Mouse (Mus musculus): Measurements from ENCODE around the gene Maml2.

Maml2 gene

DNA sequence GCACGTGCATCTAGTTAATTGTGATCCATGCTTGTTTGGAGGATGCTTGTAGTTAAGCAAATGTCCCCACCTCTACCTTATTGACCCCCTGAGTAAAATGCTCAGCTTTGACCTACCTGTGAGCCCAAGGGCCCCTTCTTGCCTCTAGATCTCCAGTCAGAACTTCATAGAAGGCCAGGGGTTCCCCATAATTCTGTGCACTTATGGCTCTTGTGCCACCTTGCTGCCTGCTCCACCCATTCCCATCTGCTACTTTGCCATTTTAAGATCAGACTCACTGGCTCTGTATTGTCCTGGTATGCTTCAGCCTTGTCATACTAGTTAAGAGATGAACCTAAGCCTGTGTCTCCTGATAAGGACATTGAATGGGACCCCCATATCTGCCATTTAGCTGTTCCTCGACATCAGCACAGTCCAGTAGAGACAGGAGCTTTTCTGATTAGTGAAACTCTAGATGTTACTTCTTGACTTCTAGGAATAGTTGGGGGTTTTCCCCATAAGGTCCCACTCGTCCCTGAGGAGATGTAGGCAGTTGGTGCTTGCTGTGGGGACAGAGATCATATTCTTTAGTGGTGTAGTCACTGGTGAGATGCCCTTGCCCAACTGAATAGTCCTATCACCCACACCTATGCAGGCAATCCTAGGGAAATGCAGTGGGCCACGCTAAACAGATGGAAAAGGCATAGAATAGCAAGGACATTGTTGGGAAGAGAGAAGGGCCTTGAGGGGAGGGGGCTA, 301.0 kb downstream of the Maml2 start:
- in situ Hi-C loops (cut with MboI, MseI) = no loop called here

DNA sequence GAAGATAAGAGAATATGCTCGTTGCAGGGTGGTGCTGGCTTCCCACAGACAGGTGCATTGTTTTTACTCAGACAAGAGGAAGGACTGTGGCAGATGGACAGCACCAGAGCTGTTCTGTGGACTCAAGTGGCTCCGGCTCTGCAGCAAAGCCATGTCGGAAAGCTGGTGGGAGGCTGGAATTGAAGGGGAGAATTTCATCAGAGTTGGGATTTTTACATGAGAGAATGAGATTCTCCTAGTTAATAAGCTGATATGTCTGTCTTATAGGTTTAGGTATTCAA, 301.5 kb downstream of the Maml2 start:
- in situ Hi-C loops (cut with MboI, MseI) = no loop called here

DNA sequence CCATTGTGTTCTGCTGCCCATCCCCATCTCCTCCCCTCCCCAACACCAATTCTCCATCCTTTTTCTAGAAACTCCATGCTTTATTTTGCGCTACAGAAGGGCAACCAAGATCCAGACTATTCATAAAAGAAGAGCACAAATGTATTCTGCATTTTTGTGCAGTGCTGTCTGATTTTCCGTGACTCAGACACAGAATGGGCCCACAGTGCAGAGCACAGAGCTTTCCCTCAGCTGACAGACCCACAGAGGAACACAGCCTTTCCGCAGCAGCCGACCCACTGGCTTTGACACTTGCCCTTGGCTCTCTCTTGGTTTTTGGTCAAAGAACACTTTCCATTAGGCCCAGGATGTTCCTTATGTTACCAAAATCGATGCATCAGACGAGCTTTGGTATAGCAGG, 302.0 kb downstream of the Maml2 start:
- in situ Hi-C loops (cut with MboI, MseI) = no loop called here

DNA sequence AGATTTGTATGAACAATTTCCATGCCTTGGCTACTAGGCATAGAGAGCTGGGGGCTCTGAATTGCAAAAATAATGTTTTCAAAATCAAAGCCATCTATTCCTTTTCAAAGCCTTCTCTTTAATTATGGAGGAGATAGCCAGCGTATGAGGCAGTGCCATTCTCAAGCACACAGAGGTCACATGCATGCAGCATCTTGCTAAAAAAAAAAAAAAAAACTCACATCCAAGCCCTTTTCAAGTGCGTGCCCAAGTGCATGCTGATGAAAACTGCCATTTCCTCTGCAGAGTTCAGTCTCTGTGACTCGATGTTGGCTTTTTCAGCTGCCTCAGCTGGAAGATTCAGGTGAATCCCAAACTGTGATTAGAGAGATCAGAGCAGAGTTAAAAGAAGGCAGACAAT, 304.0 kb downstream of the Maml2 start:
- in situ Hi-C loops (cut with MboI, MseI) = no loop called here

DNA sequence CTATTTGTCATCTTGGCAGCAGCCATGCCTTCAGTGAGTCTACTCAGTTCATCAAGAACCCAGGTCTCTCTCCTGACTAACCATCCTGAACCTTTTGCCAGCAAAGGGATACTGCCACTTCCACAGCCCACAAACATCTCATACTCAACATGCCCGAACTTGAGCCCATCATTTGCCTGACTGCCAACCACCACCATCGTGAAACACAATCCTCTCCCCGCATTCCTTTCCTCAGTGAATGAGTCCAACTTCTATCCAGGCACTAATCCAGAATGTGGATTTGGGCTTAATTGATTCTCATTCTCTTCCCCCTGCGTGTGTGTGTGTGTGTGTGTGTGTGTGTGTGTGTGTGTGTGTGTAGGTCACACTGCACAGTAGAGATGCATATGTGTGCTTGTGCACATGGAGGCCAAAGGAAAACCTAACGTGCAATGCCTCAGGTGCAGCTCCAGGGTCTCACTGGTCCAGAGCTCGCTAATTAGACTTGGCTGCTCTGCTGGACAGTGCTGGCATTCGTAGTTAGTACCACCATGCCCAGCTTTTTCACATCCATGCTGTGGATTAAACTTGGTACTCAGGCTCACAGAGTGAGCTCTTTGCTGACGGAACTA, 305.9 kb downstream of the Maml2 start:
- in situ Hi-C loops (cut with MboI, MseI) = no loop called here

DNA sequence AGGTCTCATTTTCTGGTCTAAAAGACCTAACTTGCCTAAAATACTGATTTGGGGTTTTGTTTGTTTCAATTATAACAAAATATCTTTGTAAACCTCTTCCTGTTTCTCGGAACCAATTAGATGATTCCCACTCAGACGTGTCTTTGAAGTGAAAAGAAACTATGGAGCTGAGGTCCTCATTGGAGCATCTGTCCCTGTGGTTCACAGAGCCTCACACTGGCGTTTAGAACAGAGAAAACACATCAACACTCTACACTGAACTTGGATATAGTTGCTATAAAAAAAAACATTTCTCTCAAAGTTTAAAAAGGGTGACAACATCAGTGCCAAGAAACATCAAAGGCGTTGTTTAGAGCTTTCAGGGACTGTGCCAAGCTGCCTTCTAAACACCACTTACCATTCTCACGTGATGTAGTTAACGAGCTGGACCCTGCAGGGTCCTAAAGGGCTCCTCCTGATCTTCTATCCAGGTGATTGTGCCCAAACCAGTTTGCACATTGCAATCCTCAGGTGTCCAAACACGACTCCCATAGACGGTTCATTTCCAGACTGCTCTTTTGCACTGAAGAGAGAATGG, 309.9 kb downstream of the Maml2 start:
- in situ Hi-C loops (cut with MboI, MseI) = no loop called here

DNA sequence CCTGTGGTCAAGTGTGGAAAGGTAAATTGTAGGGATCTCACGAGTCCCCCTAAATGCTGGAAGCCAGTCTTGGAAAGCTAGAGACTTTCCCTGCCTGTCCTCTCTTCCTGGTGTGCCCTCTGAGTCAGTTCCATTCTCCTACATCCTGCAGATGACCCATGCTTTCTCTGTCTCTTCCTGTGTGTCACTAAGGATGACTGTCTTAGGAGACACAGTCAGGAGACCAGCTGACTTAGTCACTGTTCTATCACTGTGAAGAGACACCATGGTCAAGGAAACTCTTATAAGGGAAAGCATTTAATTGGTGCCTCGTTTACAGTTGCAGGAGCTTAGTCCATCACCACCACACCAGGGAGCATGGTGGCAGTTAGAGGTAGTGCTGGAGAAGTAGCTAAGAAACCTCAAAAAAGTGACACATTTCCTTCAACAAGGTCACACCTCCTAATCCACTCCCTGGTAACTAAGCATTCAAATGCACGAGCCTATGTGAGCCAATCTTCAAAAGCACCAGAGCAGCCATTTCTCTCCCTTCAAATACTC, 310.8 kb downstream of the Maml2 start:
- in situ Hi-C loops (cut with MboI, MseI) = no loop called here

DNA sequence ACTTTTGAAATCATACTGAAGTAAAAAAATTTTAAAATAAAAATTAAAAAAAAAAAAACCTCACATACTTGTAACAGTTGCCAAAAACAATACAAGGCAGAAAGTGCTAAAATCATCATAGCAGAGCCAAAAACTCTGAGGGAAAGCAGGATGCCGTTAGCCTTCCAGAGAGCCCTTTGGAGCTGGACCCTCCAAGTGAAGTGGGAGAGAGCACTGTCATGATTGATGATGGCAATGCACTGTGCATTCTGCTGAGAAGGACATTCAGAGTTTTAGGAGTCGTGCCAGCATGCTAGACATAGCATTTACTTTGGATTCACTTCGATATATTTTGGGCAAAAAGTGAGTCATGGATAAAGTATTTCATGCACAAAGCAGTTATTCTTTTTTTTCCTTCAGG, 313.8 kb downstream of the Maml2 start:
- in situ Hi-C loops (cut with MboI, MseI) = loop anchor here in 1 of 2 experiments (5.0 kb wide), 1 partner anchor 101 kb away; no protein-coding TSS in a partner anchor

DNA sequence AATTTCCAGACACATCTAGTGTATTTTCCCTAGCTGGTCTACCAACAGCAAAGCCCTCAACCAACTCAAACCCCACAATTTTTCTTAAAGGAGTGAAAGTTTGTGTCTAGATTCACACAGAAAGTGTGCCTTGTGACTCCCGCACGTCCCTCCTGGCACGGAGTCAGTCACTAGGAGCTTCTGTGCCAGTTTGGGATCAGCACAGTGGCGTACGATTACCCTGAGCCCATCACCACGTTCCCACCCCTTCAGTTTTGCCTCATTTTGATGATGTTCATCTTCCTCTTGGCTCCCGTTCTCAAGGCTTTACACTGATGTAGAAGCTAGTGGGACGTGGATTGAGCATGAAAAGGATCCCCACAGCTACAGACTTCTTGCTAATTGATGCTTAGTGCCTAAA, 314.6 kb downstream of the Maml2 start:
- in situ Hi-C loops (cut with MboI, MseI) = loop anchor here in 1 of 2 experiments (5.0 kb wide), 1 partner anchor 100 kb away; no protein-coding TSS in a partner anchor

DNA sequence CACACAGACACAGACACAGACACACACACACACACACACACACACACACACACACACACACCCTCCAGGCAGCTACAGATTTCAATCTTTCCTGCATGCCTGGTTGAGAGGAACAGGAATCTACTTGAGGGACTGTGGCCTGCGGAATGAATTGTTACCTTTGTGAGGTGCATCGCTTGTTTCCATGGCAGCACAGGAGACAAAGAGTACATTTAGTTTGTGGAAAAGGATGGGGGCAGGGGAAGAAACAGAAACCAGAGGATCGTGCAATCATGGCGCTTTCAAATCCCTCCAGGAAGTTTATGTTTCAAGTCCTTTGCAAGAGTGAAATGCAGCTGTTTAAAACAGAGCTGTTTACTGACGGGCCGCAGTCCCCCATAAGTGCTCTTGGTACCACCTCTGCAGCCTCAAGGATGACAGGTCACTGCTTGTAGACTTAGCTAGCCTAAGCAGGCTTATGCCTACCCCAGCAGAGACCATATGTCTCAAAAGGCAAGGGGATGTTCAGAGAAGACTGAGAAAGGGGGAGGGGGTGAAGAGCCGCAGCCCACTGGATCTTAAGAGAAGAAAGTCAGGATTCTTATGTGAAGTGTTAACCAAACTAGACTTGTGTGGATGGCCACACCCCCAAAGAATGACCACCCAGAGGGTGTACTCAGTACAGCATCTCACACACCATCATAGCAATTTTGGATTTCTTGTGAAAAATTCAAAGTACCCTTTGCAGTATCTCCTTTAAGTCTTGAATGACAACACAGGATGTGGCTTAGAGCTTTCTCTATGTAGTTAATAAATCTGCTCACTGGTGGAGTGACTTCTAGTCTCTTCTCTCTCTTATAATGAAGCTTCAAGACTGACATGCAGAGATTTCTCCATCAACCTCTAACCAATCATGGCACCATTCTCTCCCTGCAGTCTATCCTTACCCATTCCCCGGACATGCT, 315.8 kb downstream of the Maml2 start:
- in situ Hi-C loops (cut with MboI, MseI) = loop anchor here in 1 of 2 experiments (5.0 kb wide), 1 partner anchor 99 kb away; no protein-coding TSS in a partner anchor

DNA sequence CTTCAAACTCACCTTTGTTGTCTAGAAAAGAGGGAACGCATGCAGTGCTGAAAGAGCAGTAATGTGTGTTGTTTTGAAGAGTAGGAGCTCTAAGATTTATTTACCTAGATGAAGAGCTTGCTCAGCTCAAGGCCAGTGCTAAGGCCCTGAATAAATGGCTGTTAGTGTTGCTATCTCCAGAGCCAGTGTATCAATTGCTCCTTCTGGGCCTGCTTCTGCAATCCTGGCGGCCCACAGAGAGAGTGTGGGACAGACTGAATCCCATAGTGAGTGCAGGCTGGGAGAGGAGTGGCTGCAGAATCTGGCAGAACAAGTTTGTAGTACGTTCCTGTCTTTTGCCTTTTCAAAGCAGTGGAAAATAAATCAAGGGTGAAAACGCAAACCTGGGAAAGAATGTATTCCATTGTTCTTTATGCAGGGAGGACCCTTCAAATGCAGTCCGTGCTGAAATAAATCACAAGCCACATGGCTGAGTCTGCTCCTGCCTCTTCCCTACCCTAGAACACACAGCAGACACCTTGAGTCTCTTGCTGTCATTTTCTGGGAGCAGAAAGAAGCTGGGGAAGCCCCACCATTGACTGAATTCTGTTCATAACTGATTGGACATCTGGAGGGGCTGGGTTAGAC, 318.7 kb downstream of the Maml2 start:
- in situ Hi-C loops (cut with MboI, MseI) = no loop called here

DNA sequence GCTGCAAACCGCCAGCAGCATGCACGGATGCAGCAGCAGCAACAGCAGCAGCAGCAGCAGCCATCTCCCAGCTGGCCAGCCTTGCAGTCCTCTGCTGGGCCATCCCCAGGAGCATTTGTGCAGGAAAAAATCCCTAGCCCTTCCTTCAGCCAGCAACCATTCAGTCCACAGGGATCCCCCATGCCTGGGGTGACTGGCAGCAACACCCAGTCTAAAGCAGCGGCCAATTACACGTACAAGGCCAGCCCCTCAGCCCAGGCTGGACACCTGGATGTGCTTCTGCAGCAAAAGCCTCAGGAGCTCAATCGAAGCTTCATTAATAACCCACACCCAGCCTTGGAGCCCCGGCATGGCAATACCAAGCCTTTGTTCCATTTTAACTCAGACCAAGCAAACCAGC, 323.0 kb downstream of the Maml2 start:
- in situ Hi-C loops (cut with MboI, MseI) = no loop called here

DNA sequence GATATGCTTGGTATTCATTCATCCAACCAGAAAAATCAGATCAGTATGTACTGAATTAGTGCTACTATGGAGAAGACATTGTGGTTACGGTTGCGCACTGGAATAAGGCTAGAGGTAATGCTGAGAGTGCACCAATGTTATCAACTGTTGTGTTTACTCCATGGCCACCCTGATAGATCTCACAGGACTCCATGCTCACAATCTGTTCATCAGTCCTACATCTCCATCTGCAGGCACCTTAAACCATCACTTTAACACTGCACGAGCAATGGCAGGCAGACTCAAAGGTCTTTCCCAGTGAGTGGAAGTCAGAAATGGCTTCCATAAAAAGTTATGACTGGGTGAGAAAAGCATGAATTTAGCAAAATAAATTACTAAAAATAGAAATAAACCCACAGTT, 324.2 kb downstream of the Maml2 start:
- in situ Hi-C loops (cut with MboI, MseI) = no loop called here

DNA sequence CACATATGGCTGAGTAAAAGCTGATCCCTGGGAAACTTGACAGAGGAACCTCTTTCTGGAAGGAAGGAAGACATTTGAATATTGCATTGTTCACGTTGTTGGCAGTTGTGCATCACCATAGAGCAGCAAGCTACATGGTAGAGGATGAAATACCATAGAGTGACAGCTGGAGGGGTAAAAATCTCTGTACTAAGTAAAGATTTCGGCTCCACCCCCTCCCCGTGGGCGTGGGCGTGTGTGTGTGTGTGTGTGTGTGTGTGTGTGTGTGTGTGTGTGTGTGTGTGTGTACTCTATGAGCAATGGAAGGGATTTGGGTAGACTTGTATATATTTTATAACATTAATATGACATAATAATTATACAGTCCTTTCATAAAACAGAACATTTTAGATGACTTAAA, 324.7 kb downstream of the Maml2 start:
- in situ Hi-C loops (cut with MboI, MseI) = no loop called here

DNA sequence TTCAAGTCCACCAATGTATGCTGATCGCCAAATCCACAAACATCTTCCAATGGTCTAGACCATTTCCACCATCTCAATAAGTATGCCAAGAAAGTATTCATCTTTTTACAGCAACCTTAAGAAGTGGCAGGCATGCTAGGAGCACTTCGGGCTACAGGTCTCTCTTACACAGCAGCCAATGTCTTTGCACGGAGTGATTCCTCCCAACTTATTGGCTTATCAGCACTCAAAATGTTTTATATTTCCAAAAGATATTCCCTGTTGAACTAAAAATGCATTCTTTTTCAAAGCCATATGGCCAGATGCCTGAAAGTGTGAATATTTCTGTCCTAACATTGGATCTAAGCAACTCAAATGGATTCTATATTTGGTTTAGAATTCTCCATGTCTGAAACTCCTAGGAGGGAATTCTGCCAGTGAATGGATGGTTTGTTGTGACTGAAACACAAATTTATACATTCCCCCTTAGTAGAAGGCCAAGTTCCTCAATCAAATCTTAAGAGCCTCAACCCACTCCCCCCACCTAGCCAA, 326.2 kb downstream of the Maml2 start:
- in situ Hi-C loops (cut with MboI, MseI) = no loop called here

DNA sequence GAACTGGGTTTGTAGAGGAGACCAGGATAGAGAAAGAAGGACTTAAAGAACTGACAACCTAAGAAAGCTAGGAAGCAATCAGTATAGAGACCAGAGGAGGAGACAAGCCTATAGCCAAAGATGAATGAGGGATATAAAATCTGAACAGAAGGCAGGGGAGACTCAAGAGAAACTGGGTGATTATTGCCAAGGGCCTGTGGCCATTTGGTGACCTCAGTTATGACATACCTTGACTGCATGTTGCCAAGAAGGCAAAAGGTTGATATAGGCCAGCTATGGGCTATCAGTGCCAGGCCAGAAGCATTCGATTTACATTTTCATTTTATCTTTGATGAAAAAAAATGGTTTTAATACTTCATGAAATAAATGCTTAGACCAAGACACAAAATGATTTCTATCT, 327.0 kb downstream of the Maml2 start:
- in situ Hi-C loops (cut with MboI, MseI) = no loop called here

DNA sequence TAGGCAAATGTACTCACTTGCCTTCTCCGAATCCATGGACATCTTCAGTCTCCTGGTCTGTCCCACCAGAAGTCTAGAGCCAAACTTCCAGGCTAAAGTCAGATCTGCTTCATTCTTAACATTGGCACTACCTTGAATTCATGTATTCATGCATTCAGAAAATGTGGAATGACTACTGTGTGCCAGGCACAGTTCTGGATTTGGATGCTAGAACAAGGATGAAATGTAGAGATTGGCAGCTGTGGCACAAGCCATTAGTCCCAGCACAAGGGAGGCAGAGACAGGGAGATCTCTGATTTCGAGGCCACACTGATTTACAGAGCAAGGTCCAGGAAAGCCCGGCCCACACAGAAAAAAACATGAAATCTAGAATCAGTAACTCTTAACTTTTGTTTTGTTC, 327.5 kb downstream of the Maml2 start:
- in situ Hi-C loops (cut with MboI, MseI) = no loop called here

DNA sequence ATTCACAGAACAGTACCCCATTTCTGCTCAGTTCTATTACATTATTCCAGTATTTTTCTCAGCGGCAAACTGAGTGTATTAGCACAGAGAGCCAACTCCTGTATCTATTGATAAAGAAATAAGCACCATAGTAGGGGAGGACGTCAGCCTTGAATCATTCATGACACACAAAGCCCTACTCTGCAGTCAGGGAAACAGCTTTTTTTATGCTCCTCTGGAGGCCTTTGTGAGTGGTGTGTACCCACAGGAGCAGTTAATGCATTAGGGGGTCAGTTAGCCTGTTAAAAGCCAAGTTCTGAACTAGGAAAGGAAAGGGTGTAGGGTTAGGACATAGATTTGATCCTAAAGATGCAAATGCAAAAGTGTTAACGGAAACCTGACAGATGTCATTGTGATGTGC, 328.7 kb downstream of the Maml2 start:
- in situ Hi-C loops (cut with MboI, MseI) = no loop called here

DNA sequence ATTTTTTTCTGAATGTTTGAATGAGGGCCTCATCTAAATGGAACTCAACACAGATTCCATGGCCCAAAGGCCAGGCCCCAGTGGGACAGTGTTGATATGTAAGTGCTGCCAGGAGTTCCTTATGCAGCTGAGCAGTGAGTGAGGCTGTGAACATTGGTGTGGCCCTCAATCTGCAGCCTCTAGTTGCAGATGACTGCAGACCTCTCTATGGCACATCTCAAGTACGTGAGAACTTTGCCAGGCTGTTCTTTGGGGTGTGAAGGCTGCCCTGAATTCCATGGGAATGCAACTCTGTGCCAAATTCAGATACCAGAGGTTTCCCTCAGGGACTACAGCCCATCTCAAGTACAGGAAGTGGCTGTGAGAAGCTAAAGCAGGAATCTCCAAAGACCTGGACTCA, 335.6 kb downstream of the Maml2 start:
- in situ Hi-C loops (cut with MboI, MseI) = loop anchor here in 1 of 2 experiments (5.0 kb wide), 1 partner anchor 34 kb away; no protein-coding TSS in a partner anchor

DNA sequence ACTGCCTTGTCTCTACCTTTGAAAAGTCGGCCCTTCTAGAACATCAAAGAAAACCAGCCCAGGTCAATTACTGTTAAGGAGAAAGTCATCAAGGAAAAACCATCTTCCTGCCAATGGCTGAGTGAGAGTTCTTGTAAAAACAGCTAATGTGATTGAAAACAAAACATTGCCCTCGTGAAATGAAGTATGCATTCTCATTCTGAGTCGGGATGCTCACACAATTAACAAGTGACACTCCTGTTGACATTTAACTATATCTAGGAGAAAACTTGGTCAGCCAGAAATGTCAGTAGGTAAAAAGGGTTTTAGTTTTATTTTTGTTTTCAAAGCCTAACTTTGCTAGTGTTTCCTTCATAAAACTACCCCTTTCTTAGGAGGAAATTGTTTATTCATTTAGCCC, 341.9 kb downstream of the Maml2 start:
- in situ Hi-C loops (cut with MboI, MseI) = no loop called here

DNA sequence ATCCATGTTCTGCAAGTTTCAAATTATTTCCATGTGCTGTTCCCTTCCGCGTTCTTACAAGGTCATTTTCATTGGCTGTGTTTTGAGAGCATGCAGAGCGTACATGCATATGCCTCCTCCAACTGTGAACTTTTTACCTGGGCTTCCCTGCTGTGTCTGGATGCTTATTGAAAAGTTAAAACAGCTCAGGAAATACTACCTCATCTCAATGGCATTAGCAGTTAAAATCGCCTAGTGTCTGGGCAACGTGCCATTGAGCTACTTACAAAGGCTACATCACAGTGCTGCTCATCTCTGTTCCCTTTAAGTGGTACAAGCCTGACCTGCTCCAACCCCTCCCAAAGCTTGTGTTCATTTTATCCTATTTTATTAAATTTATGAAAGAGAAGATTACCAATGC, 347.4 kb downstream of the Maml2 start:
- in situ Hi-C loops (cut with MboI, MseI) = no loop called here

All from T-helper 17 cell (primary cell).